Mouse (Mus musculus) cerebellum, adult 2 months (tissue): Measurements from ENCODE around the gene Reck.
A peak's percentile ranks its signal among the peaks of the same experiment; 100 is the strongest.

Source experiments
- CTCF ChIP-seq: fragments of 200-500 bp; IDR thresholded peaks from 2 replicates; pipeline ENCODE4 v1.5.1; 2011; ENCODE audit warnings: low read depth, mild to moderate bottlenecking, control low read depth, low read length, moderate library complexity, borderline replicate concordance; ENCODE audit not compliant: insufficient read depth
- POLR2A ChIP-seq: fragments of 200-500 bp; IDR thresholded peaks from 2 replicates; pipeline ENCODE4 v1.6.1; 2011; ENCODE audit warnings: low read length, control low read depth, borderline replicate concordance; ENCODE audit not compliant: insufficient read depth

DNA sequence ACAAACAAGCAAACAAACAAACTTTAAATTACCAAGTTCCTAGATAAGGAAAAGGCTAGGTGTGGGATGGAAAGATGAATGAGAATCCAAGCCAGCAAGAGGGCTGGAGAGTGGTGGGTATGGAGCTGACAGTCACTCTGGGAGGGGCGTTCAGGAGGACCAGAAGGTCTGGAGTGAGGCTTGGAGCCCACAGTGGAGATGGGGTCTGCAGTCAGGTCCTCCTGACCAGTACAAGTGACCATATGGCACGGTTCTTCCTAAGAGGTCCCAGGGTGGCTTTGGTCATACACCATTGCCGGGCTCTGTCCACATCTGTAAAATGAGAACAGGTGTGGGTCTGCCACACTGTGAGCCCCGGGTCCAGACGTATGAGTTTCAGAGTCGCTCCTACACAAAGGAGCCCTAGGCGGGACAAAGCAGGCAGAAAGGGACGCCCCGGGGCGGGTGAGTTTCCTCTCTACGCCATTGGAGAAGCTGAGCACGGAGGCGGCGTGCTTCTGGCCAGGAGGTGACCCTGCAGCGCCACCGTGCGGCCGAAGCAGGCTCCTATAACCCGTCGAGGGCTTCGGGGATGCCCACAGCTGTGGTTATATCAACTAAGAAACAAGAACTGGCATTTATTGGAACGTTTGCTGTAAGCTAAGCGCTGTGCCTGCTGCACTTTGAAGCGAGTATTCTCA, 106.9 kb downstream of the Reck start:
- TF ChIP-seq POLR2A (no peak), CTCF (peak; percentile 83)
